Mouse (Mus musculus) ovary, postnatal 14 days (tissue): ENCODE data around the gene Ssrp1.

ENCODE experiments used
- DNase-seq: peaks from one replicate; pipeline ENCODE4 v3.0.0; 2022; ENCODE audit warnings: low spot score

Gene Ssrp1

GRCm38 (mm10) chr2:85088716-85089646 is 51.9 kb downstream of the Ssrp1 start:
- no peak for DNase-seq

- DNase-seq: no peak
These were observed 54.3 kb downstream of the Ssrp1 start for GRCm38 (mm10) chr2:85091325-85091724.

GRCm38 (mm10) chr2:85093376-85093775 is 56.3 kb downstream of the Ssrp1 start:
- DNase-seq: no peak

GRCm38 (mm10) chr2:85095906-85096305 is 58.9 kb downstream of the Ssrp1 start:
- DNase-seq: no peak
